Mouse (Mus musculus) heart, postnatal 14 days (tissue): ENCODE results near the gene Il4ra. TPM values are rescaled to one million over a fixed set of nuclear protein-coding genes. Genes with fewer than 3 reads are reported as not detected.
A peak's percentile ranks its signal among the peaks of the same experiment; 100 is the strongest.

ENCODE experiments used
- DNase-seq, 2 experiments: peaks; one replicate each; pipeline ENCODE4 v3.0.0; 2021 to 2022
- intact Hi-C: fragments of 180-260 bp; cut with DNase I; formaldehyde crosslinking; loops from one replicate; pipeline ENCODE4 v1.15.1; 2025
- total RNA-seq, 2 experiments: library from RNA; stranded (reverse); gene quantifications; 2 replicates each; pipeline ENCODE4 v1.2.3; 2021

The Il4ra gene
- total RNA-seq, 2 experiments from 2014 or later, result 20.0 to 20.3 TPM

DNA sequence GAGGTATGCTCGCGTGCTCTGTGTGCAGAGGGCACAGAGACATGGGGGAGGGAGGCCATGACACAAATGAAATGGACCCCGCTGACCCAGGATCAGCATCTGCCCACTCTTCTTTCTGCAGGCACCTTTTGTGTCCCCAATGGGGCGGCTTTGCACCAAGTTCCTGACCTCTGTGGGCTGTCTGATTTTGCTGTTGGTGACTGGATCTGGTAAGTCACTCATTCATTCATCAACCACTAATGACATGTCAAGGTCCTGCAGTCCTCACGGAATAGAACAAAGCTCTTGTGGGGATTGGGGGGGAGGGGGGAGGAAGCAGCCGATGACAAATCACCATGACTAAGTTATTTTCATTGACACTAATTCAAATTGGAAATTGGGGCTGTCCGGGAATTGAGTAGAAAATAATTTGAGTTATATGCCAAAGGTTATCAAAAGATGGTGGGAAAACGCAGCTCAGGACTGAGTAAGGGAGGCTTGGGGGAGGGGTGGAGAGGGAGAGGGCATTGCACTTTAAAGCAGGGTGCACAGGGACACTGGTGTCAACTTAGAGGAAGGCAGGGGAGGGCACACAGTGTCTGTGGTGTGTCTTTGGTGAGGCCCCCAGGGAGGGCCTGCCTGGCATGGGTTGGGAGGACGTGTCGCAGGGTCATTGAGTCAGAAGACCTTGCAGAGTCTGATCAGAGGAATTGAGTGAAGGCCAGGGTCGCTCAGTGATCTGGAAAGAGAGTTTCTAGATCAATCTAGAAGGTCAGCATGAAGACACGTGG, 13.8 kb downstream of the Il4ra start:
- DNase-seq, result no peak
- intact Hi-C loops, result no loop called here

DNA sequence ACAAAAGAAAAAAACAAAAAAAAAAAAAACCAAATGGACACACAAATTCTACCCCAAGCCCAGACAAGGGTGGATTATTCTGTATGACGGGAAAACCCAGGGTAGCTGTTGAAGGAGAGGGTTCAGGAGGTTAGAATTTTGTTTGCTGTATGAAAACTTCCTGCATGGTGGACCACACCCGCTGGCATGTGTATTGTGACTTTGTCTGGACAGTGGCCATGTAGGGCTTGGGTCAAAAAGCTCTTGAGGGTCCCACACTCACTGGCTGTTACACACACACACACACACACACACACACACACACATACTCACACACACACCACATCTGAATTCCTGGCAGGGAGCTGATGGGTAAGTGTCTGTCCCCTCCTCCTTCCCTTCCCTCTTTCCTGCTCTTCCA, 14.5 kb downstream of the Il4ra start:
- intact Hi-C loops, result no loop called here
- no peak for DNase-seq

DNA sequence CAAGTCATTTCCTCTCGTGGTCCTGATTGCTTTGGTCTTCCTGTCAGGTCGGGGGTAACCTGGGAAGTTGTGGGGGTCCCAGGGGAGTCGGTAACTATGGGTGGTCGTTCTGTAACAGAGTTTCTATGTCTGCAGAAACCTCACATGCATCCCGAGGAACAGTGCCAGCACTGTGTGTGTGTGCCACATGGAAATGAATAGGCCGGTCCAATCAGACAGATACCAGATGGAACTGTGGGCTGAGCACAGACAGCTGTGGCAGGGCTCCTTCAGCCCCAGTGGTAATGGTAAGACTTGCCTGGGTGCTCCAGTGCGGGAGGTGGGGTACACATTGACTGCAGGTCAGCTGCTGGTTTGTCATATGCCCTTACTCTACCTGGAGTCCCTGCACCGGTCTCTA, 17.0 kb downstream of the Il4ra start:
- DNase-seq, result no peak

DNA sequence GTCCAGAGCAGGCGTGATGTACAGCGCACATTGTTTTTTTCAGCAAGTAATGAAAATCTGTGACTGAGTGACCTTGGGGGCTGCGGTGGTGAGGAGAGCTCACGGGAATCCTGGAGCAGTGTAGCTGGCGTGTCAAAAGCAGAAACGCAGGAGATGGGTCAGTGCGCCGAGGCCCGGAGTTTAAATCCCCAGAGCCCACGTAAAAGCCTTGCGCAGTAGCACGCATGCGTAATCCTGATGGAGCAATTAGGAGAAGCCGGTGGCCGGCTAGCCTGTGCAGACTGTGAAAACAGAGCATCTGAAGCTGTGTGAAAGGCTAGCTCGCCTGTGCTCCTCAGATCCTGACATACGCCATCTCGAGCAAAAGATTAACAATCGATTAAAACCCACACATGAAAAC, 20.0 kb downstream of the Il4ra start:
- no peak for DNase-seq
- intact Hi-C loops, result no loop called here

More for the DNA sequence above, 17.0 kb downstream of the Il4ra start:
- intact Hi-C loops, result no loop called here

DNA sequence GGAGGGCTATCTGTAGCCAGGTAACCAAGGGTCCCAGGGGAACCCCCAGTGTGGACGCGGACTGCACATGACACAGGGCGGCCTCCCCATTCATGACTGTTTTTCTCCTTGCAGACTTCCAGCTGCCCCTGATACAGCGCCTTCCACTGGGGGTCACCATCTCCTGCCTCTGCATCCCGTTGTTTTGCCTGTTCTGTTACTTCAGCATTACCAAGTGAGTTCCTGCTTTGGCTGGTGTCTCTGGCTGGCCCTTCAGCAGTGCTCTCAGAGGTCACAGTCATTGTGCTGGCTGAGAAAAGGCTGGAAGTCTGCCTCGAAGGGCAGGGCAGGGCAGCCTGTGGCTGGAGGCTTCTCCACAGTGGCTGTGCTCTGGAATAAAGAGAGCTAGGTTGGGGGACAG, 20.8 kb downstream of the Il4ra start:
- no peak for DNase-seq
- intact Hi-C loops, result no loop called here

DNA sequence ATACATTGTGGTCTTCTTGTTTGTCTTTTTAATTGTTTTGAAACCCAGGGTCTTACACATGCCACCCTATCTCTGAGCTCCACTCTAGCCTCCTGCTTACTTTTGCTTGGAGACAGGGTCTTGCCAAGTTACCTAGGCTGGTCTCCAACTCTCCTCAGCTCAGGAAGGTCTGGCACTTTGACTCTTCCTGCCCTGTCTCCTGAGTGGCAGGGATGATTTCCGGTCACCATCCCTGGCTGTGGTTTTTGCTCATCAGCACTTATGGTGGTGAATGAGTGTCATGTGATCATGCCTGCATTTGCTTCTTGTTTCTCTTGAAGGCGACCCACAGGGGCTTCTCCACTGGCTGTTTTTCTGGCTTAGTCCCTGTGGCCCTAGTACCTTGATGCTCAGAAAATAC, 21.9 kb downstream of the Il4ra start:
- intact Hi-C loops, result no loop called here
- DNase-seq, result no peak

DNA sequence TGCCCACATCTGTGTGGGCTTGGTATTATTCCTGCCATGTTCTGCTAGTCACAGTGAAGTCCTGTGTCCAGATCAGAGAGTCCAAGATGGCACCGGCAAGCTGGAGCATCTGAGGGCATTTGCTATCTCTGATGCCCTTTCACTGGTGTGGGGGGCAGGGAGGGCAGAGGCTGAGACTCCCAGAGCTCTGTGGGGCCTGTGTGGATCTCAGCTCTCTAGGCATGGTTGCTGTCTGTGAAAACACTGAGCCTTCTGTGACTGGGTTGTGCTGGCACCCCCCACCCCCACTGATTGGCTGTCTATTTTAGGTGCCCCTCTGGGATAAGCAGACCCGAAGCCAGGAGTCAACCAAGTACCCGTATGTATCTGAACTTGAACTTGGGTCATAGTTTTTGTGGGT, 22.9 kb downstream of the Il4ra start:
- intact Hi-C loops, result no loop called here

DNA sequence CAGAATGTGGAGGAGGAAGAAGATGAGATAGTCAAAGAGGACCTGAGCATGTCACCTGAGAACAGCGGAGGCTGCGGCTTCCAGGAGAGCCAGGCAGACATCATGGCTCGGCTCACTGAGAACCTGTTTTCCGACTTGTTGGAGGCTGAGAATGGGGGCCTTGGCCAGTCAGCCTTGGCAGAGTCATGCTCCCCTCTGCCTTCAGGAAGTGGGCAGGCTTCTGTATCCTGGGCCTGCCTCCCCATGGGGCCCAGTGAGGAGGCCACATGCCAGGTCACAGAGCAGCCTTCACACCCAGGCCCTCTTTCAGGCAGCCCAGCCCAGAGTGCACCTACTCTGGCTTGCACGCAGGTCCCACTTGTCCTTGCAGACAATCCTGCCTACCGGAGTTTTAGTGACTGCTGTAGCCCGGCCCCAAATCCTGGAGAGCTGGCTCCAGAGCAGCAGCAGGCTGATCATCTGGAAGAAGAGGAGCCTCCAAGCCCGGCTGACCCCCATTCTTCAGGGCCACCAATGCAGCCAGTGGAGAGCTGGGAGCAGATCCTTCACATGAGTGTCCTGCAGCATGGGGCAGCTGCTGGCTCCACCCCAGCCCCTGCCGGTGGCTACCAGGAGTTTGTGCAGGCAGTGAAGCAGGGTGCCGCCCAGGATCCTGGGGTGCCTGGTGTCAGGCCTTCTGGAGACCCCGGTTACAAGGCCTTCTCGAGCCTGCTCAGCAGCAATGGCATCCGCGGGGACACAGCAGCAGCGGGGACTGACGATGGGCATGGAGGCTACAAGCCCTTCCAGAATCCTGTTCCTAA, 24.0 kb downstream of the Il4ra start:
- DNase-seq, result no peak
- intact Hi-C loops, result loop anchor here (2.0 kb wide), 1 partner anchor 13 kb away; no protein-coding TSS in a partner anchor

More for the DNA sequence above, 22.9 kb downstream of the Il4ra start:
- no peak for DNase-seq

DNA sequence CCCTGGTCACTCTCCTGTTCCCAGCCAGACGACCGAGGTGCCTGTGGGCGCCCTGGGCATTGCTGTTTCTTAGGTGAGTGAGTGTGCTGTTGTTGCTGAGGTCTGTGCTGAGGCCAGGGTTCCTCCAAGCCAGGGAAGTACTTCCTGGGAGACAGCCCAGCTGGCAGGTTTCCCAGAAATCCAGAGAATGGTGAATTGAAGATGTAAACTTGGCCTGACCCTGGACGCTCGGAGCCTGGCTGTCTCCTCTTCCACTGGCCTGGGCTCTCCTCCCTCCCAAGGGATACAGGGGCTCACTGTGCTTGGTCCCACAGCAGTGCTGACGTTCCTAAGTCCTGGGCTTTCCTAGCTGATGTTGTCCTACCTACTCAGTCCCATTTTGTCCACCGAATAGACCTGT, 25.1 kb downstream of the Il4ra start:
- peak; percentile 75 to 84 for DNase-seq
- intact Hi-C loops, result loop anchor here (2.0 kb wide), 1 partner anchor 14 kb away; no protein-coding TSS in a partner anchor

DNA sequence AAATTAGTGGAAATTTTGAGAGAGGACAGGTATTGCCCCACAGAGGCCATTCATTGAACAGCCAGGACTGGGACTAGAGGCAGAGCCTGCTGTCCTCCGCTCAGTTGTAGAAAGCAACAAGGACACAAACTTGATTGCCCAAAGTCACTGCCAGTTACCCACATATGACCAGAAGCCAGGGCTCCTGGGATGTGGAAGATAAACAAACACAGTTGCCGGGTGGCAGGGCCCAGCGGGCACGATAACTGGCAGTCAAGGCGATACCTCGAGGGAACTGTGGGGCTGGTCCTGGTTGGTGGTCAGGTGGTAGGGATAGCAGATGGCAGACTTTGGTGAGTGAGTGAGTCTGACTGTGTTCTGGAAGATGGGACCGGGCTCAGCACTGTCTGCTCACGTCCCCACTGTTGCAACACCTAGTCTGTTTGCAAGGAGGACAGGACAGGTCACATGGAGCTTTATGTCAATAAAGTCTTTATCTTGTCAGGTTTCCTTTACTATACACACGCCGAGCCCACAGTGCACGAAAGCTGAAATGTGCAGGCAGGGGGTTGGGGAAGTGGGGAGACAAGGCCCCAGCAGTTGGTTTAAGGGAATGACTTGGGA, 25.7 kb downstream of the Il4ra start:
- intact Hi-C loops, result loop anchor here (2.0 kb wide), 2 partner anchors 15 to 25 kb away; partner anchors contain the start of gene Il4ra
- peak; percentile 43 to 55 for DNase-seq

DNA sequence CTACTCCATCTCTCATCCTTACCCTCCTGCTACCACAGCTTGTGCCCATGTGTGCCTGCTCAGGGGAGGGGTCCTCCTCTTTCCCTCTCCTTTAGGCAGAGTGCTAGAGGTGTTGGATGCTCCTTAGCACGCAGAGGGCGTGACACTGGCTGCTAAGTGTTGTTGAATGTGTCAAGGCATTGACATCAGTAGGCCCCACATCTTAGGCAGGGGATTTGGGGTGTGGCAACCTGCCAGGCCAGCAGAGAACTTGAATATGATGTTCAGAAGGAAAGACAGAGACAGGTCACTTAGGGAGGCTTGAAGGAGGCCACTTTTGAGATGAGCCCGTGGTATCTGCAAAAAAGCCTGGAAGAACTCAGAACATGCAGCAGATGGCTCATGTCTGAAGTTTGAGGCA, 26.2 kb downstream of the Il4ra start:
- DNase-seq, result no peak
- intact Hi-C loops, result loop anchor here (2.0 kb wide), 1 partner anchor 25 kb away; the partner anchor contains the start of gene Il4ra

DNA sequence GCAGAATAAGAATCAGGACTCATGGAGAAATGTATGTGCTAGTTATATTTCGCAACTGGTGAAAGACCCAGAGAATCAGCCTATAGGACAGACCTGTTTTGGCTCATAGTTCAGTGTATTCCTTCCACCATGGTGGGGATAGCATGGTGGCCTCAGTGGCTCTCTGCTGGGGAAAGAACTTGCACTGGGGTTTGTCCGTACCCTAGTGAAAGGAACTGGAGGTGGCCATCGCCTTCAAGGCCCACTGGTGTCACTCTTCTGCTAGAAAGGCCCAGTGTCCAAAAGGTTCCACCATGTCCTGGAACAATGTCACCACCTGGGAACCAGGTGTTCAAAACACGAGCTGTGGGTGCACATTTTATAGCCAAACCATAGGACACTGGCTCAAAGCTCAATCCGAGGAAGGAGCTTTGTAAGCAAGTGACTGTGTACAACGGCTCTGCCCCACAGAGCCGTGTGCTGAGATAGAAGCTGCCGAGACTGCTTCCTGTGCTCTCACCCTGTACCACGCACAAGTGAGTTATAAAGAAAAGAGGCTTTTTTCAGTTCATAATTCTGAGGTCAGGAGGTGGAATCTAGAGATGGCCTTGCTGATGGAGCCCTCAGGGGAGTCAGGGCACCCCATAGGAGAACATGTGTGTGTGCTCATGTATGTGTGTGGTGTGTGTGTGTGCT, 27.8 kb downstream of the Il4ra start:
- no peak for DNase-seq
- intact Hi-C loops, result loop anchor here (2.0 to 5.0 kb wide), 4 partner anchors 27 to 157 kb away; partner anchors contain the start of genes Il4ra and Nsmce1

DNA sequence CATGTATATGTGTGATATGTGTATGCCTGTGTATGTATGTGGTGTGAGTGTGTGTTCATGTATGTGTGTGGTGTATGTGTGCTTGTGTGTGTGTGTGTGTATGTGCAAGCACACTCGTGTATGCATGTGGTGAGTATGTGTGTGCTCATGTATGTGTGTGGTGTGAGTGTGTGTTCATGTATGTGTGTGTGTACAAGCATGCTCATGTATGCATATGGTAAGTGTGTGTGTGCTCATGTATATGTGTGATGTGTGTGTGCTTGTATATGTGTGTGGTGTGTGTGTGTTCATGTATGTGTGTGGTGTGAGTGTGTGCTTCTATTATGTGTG, 28.3 kb downstream of the Il4ra start:
- intact Hi-C loops, result loop anchor here (2.0 to 5.0 kb wide), 3 partner anchors 59 to 158 kb away; partner anchors contain the start of gene Nsmce1
- no peak for DNase-seq

DNA sequence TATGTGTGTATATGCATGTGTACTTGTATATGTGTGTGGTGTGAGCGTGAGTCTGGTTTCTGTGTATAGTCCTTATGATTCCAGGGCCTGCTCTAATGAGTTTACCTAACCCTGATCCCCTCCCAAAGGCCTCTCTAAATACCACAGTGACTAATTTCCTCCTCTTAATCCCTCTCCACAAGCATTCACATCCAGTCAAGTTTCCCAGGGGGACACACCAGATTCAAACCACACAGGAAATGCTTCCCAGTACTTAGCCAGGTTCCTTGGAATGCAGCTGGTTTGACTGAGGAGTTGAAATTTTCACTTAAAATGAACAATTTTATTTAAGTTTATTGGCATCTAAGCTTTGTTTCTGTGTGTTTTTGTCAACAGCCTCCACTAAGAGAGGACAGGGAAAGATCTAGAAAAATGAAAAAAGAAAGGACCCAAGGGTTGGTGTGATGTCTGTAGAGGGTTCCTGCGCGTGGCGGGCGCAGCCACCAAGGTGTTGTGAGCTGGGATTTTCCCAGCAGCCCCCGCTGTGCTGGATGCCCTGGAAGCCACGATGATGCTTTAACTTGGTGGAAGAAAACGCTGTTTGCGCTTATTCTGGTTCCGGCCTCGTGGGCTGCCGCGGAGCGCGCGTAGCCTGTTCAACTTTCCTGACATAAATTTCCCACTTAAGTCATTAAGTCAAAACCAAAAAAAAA, 28.9 kb downstream of the Il4ra start:
- intact Hi-C loops, result loop anchor here (1.0 to 5.0 kb wide), 4 partner anchors 58 to 158 kb away; partner anchors contain the start of gene Nsmce1
- DNase-seq, result no peak

DNA sequence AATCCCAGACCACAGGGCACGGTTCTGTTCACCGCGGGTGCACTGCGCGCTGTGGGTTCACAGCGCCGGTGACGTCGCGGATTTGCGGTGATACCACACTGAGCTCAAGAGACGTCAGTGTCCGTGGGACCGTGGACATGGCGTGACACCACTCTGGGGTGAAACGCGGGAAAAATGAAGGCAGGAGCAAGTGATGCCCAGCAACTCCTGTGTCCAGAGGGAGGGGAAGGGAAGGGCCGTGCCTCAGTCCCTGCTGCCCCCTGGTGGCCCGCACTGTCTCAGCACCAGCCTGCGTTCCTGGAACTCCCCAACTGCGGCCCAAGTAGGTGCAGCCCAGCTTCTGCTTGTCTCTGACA, 29.4 kb downstream of the Il4ra start:
- intact Hi-C loops, result loop anchor here (1.0 to 5.0 kb wide), 4 partner anchors 58 to 159 kb away; partner anchors contain the start of gene Nsmce1
- peak; percentile 91 to 95 for DNase-seq

DNA sequence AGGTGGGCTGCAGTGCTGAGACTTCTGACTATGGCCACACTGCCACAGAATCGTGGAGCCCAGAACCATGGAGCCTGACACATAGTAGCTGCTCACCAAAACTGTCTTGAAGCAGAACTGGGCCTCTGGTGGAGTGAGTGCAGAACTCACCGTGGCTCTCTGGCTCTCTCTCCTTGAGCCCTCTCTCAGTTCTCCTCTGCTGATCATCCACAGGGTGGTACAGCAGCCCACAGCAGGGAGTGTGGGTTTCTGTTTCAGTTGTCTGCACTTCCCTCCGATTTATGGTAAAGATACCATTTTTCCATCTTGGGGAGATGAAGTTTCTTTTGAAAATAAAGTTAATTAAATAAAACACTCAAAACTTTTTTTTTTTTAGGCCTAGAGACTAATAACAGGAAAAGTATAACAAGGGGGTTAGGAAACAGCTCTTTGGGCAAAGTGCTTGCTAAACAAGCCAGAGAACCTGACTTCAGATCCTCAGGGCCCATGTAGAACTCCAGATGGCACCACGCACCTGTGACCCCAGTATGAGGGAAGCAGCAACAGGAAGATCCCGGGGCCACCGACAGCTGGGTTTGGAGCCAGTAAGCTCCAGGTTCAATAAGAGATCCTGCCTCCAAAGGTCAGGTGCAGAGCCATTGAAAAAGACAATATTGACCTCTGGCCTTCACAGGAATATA, 31.5 kb downstream of the Il4ra start:
- intact Hi-C loops, result loop anchor here (5.0 kb wide), 2 partner anchors 91 to 161 kb away; partner anchors contain the start of gene Nsmce1
- no peak for DNase-seq

DNA sequence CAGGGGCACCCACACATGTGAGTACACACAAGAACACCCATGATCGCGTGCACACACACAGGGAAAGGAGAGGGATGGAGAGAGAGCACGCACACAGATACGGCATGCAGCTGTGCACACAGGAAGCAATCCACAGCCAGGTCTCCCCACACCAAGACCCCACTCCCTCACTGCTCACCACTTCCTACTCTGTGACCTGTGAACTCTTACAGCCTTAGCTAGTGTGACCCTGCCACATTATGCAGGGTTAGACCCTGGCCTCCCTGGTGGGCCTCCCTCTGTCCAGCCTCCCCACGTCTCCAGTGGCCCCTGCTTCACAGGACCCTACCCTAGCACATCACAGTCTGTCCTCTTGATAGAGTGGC, 32.1 kb downstream of the Il4ra start:
- intact Hi-C loops, result loop anchor here (5.0 kb wide), 2 partner anchors 92 to 162 kb away; partner anchors contain the start of gene Nsmce1
- DNase-seq, result no peak

DNA sequence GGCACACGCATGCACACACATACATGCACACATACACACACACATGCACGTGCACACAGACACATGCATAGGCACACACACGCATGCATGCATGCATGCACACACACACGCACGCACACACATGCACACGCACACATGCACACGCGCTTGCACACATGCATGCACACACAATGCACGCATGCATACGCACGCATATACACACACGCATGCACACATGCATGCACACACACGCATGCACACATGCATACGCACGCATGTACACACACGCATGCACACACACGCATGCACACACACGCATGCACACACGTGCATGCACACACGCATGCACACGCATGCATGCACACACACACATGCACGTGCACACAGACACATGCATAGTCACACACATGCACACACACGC, 34.4 kb downstream of the Il4ra start:
- no peak for DNase-seq
- intact Hi-C loops, result no loop called here

DNA sequence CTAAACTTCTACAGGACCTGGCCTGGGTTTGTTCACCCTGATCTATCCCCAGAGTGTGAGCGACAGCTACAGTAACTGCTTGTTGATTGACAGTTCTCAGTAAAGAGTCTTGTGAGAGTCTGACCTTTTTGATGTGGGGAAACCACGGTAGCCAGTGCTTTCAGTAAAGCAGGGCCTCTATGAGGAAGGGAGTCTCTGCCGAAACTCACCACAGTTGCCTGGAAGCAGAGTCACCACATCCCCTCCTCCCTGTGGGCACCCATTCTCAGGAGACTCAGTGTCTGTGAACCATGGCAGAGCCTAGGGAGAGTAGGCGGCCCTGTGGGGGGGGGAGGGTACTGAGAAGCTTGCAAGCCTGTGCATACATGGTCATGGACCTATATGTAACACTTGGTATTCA, 36.8 kb downstream of the Il4ra start:
- intact Hi-C loops, result no loop called here
- no peak for DNase-seq
